Mouse (Mus musculus): ENCODE measurements around the gene Pax9. TPM values are rescaled to one million over a fixed set of nuclear protein-coding genes. Genes with fewer than 3 reads are reported as not detected.

Gene Pax9
- polyA plus RNA-seq, 1 experiment = not detected

DNA sequence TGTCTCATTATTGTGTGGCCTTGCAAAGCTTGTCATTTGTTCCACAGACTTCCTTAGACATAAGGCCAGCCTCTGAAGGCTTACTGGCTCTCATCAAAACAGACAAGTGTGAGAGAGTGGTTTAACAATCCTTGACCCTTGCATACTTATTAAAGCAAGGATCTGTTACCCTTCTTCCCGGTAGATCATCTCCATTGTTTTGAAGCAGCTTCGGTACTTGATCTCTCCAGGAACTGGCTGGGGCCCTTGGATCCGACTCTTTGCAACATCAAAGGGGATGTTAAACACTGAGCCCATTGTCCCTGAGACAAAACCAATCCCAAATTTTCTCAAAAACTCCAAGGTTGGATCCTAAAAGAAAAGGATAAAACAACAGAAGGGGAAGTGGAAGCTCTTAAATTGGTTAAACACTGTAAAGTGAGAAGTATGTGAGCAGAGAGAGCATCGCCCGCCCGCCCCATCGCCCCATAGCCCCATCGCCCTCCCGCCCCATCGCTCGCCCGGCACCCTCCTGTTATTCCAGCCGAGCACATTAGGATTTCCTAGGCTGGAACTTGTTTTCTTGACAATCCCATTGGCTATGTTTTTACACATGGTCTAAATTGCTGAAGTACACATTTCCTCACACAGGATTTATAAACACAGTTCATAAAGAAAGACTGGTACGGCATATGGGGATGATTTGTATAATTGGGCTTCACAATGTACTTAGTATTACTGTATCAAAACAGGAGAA lies 26.6 kb downstream of the Pax9 start:
- Histone ChIP-seq H3K27ac (ENCODE audit: insufficient read depth, low read depth, low read length) (no peak overlapping the region), H3K4me3 (ENCODE audit: low read depth, low read length) (no peak overlapping the region), H3K36me3 (ENCODE audit: control insufficient read depth, insufficient read depth, low read length) (no peaks in the 10 kb centered on the region), H3K4me1 (ENCODE audit: control insufficient read depth, insufficient read depth, insufficient read length, low read length) (no peaks in the 10 kb centered on the region), H3K27me3 (ENCODE audit: control insufficient read depth, insufficient read depth, low read length) (no peaks in the 10 kb centered on the region)
- WGBS = 51% methylated on average over 14 of the region's 14 CpGs
- no peak for TF ChIP-seq CTCF (IDR thresholded peaks at IDR 0.05; ENCODE audit: extremely low read depth, insufficient read length, insufficient replicate concordance, low read depth, low read length)
- TF ChIP-seq POLR2A (IDR thresholded peaks at IDR 0.05; ENCODE audit: low read depth, low read length) = no peak

DNA sequence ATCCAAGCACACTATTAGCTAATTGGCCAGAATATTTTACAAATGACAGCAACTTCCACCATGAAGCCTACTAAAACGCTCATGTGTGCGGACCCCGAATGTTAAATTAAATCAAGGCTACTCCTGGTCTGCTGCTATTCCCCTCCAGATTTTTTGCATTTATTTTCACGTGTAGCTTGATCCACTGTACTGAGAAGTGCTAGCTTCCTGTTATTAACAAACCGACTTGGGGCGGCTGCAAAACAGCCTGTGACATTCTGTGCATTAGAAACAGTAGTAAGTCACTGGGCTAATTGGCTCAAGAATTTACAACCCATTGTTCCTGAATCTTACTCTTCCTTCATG lies 27.1 kb downstream of the Pax9 start:
- H3K27me3 ChIP-seq (ENCODE audit: control insufficient read depth, insufficient read depth, low read length) = no peaks in the 10 kb centered on the region
- TF ChIP-seq POLR2A (IDR thresholded peaks at IDR 0.05; ENCODE audit: low read depth, low read length) (no peak), CTCF (IDR thresholded peaks at IDR 0.05; ENCODE audit: extremely low read depth, insufficient read length, insufficient replicate concordance, low read depth, low read length) (no peak)
- 49% methylated on average over 6 of the region's 6 CpGs for WGBS
- H3K36me3 ChIP-seq (ENCODE audit: control insufficient read depth, insufficient read depth, low read length) = no peaks in the 10 kb centered on the region
- no peaks in the 10 kb centered on the region for H3K4me1 ChIP-seq (ENCODE audit: control insufficient read depth, insufficient read depth, insufficient read length, low read length)
- H3K27ac ChIP-seq (ENCODE audit: insufficient read depth, low read depth, low read length) = no peak overlapping the region
- H3K4me3 ChIP-seq (ENCODE audit: low read depth, low read length) = no peak overlapping the region

DNA sequence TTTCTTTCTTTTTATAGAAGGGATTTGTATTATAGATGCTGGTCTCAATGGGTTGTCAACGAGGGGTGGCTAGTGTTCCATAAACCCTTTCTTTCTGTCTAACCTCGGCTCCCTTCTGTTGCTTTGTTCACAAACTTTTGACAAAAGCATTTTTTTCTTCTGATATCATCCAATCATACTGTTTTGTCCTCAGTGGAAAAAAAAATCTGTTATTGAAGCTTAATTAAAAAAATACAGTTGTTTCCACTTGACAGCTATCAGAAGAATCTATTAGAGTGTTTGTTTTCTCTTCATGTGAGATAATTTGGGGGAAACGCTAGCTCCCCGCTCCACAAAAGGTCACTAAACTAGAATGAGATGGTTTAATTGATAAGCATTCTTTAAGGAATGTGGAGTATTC lies 36.1 kb downstream of the Pax9 start:
- H3K4me1 ChIP-seq (ENCODE audit: control insufficient read depth, insufficient read depth, insufficient read length, low read length) = no peaks in the 10 kb centered on the region
- no peak overlapping the region for H3K4me3 ChIP-seq (ENCODE audit: low read depth, low read length)
- no peaks in the 10 kb centered on the region for H3K36me3 ChIP-seq (ENCODE audit: control insufficient read depth, insufficient read depth, low read length)
- TF ChIP-seq CTCF (IDR thresholded peaks at IDR 0.05; ENCODE audit: extremely low read depth, insufficient read length, insufficient replicate concordance, low read depth, low read length) (no peak), POLR2A (IDR thresholded peaks at IDR 0.05; ENCODE audit: low read depth, low read length) (no peak)
- 48% methylated on average over 4 of the region's 4 CpGs for WGBS
- no peaks in the 10 kb centered on the region for H3K27me3 ChIP-seq (ENCODE audit: control insufficient read depth, insufficient read depth, low read length)
- no peak overlapping the region for H3K27ac ChIP-seq (ENCODE audit: insufficient read depth, low read depth, low read length)

DNA sequence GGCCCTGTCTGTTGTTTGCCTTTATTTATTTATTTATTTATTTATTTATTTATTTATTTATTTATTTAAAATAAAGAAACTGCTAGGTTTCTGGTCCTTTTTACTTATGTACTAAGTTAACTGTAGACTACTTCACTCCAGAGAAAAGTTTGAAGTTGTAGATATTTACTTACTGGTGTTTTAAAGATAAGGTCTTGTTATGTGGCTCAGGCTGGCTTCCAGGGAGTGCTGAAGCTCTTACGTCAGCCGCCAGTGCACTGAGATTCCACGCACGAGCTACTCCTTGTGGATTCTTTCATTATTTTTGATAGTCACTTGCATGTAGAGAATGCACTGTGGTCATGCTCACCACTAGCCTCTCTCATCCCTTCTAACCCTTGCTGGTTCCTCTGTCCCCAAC lies 45.5 kb downstream of the Pax9 start:
- 69% methylated on average over 4 of the region's 4 CpGs for WGBS

More for the DNA sequence above, 45.5 kb downstream of the Pax9 start:
- no peaks in the 10 kb centered on the region for H3K27me3 ChIP-seq (ENCODE audit: control insufficient read depth, insufficient read depth, low read length)
- no peaks in the 10 kb centered on the region for H3K4me1 ChIP-seq (ENCODE audit: control insufficient read depth, insufficient read depth, insufficient read length, low read length)
- no peak overlapping the region for H3K27ac ChIP-seq (ENCODE audit: insufficient read depth, low read depth, low read length)
- H3K4me3 ChIP-seq (ENCODE audit: low read depth, low read length) = no peak overlapping the region
- TF ChIP-seq CTCF (IDR thresholded peaks at IDR 0.05; ENCODE audit: extremely low read depth, insufficient read length, insufficient replicate concordance, low read depth, low read length) (no peak), POLR2A (IDR thresholded peaks at IDR 0.05; ENCODE audit: low read depth, low read length) (no peak)
- no peaks in the 10 kb centered on the region for H3K36me3 ChIP-seq (ENCODE audit: control insufficient read depth, insufficient read depth, low read length)

Other genes with a start within 250 kb of the Pax9 start
- not detected in 2 replicates for gene Nkx2-1, start 154.9 kb upstream of the Pax9 start, polyA plus RNA-seq (2012; rRNA removed)
- gene Nkx2-9, start 78.5 kb upstream of the Pax9 start, polyA plus RNA-seq (2012; rRNA removed) = 0.15 and 0.27 TPM in 2 replicates